Mouse (Mus musculus): Measurements from ENCODE around the gene Krtdap. TPM values are rescaled to one million over a fixed set of nuclear protein-coding genes. Genes with fewer than 3 reads are reported as not detected.
"Not testable (repeated sequence)": the region's sequence is repeated elsewhere in the genome, so short reads cannot be mapped to it uniquely, and the experiment has no call there.

The Krtdap gene
- total RNA-seq, 1 experiment, result 4.9 TPM

GRCm38 (mm10) chr7:30821532-30821931, 33.8 kb downstream of the Krtdap start:
- in situ Hi-C loops (cut with MboI; ENCODE audit: low sequenced_read_pairs in 2 of 2, unreplicated experiment in 2 of 2), result no loop called here
- no peaks in the 10 kb centered on the region for H3K36me3 ChIP-seq (ENCODE audit: control insufficient read depth, insufficient read depth, low read length, poor library complexity, severe bottlenecking)
- H3K27ac ChIP-seq (ENCODE audit: insufficient read depth, low read depth, low read length, poor library complexity, severe bottlenecking), result no peak overlapping the region
- no peak for DNase-seq (ENCODE audit: low read depth, low spot score)
- no peak overlapping the region for H3K9ac ChIP-seq (ENCODE audit: insufficient read depth, low read depth, low read length, poor library complexity, severe bottlenecking)
- TF ChIP-seq MAFK (IDR thresholded peaks at IDR 0.05; ENCODE audit: insufficient read depth, low read depth, low read length) (no peak), ZC3H11A (IDR thresholded peaks at IDR 0.05; ENCODE audit: borderline replicate concordance, low read depth, low read length) (no peak), CHD2 (IDR thresholded peaks at IDR 0.05; ENCODE audit: low read depth, low read length) (no peak), HCFC1 (IDR thresholded peaks at IDR 0.05; ENCODE audit: borderline replicate concordance, insufficient read depth, low read length) (no peak), ZNF384 (IDR thresholded peaks at IDR 0.05; ENCODE audit: low read depth, low read length) (no peak)
- no peaks in the 10 kb centered on the region for H3K9me3 ChIP-seq (ENCODE audit: control insufficient read depth, insufficient read depth, low read depth, low read length)
- no peak overlapping the region for H3K4me3 ChIP-seq (ENCODE audit: insufficient read depth in 1 of 2, low read depth in 1 of 2, low read length in 2 of 2, poor library complexity in 1 of 2, severe bottlenecking in 1 of 2)
- H3K4me1 ChIP-seq (ENCODE audit: control insufficient read depth in 2 of 2, insufficient read depth in 2 of 2, low read length in 2 of 2, poor library complexity in 1 of 2), result peaks cover 0 to 12% of the 10 kb centered on the region in 2 experiments; a peak in 2 of 4 replicates

GRCm38 (mm10) chr7:30823675-30824074, 36.0 kb downstream of the Krtdap start, which contains the start of gene Ffar2:
Ffar2 (minus strand) TSS chr7:30823775.
- in situ Hi-C loops (cut with MboI; ENCODE audit: low sequenced_read_pairs in 2 of 2, unreplicated experiment in 2 of 2), result no loop called here
- no peak within 1 kb of the TSS for H3K9ac ChIP-seq (ENCODE audit: insufficient read depth, low read depth, low read length, poor library complexity, severe bottlenecking)
- TF ChIP-seq MAFK (IDR thresholded peaks at IDR 0.05; ENCODE audit: insufficient read depth, low read depth, low read length) (no peak), ZNF384 (IDR thresholded peaks at IDR 0.05; ENCODE audit: low read depth, low read length) (no peak), HCFC1 (IDR thresholded peaks at IDR 0.05; ENCODE audit: borderline replicate concordance, insufficient read depth, low read length) (no peak), ZC3H11A (IDR thresholded peaks at IDR 0.05; ENCODE audit: borderline replicate concordance, low read depth, low read length) (no peak), CHD2 (IDR thresholded peaks at IDR 0.05; ENCODE audit: low read depth, low read length) (no peak)
- no peak within 1 kb of the TSS for H3K27ac ChIP-seq (ENCODE audit: insufficient read depth, low read depth, low read length, poor library complexity, severe bottlenecking)
- H3K4me1 ChIP-seq (ENCODE audit: control insufficient read depth in 2 of 2, insufficient read depth in 2 of 2, low read length in 2 of 2, poor library complexity in 1 of 2), result peaks cover 0 to 15% of the 10 kb centered on the region in 2 experiments; a peak in 2 of 4 replicates
- no peaks in the 10 kb centered on the region for H3K36me3 ChIP-seq (ENCODE audit: control insufficient read depth, insufficient read depth, low read length, poor library complexity, severe bottlenecking)
- H3K9me3 ChIP-seq (ENCODE audit: control insufficient read depth, insufficient read depth, low read depth, low read length), result no peaks in the 10 kb centered on the region
- no peak within 1 kb of the TSS for H3K4me3 ChIP-seq (ENCODE audit: insufficient read depth in 1 of 2, low read depth in 1 of 2, low read length in 2 of 2, poor library complexity in 1 of 2, severe bottlenecking in 1 of 2)
- no peak for DNase-seq (ENCODE audit: low read depth, low spot score)

GRCm38 (mm10) chr7:30824306-30824705, 36.6 kb downstream of the Krtdap start:
- in situ Hi-C loops (cut with MboI; ENCODE audit: low sequenced_read_pairs in 2 of 2, unreplicated experiment in 2 of 2), result no loop called here
- Histone ChIP-seq H3K27ac (ENCODE audit: insufficient read depth, low read depth, low read length, poor library complexity, severe bottlenecking) (no peak overlapping the region), H3K4me1 (ENCODE audit: control insufficient read depth in 2 of 2, insufficient read depth in 2 of 2, low read length in 2 of 2, poor library complexity in 1 of 2) (peaks cover 1 to 14% of the 10 kb centered on the region in 2 experiments; a peak in 2 of 4 replicates), H3K9ac (ENCODE audit: insufficient read depth, low read depth, low read length, poor library complexity, severe bottlenecking) (no peak overlapping the region), H3K4me3 (ENCODE audit: insufficient read depth in 1 of 2, low read depth in 1 of 2, low read length in 2 of 2, poor library complexity in 1 of 2, severe bottlenecking in 1 of 2) (no peak overlapping the region), H3K9me3 (ENCODE audit: control insufficient read depth, insufficient read depth, low read depth, low read length) (no peaks in the 10 kb centered on the region), H3K36me3 (ENCODE audit: control insufficient read depth, insufficient read depth, low read length, poor library complexity, severe bottlenecking) (no peaks in the 10 kb centered on the region)
- DNase-seq (ENCODE audit: low read depth, low spot score), result no peak
- TF ChIP-seq CHD2 (IDR thresholded peaks at IDR 0.05; ENCODE audit: low read depth, low read length) (no peak), ZNF384 (IDR thresholded peaks at IDR 0.05; ENCODE audit: low read depth, low read length) (no peak), ZC3H11A (IDR thresholded peaks at IDR 0.05; ENCODE audit: borderline replicate concordance, low read depth, low read length) (no peak), HCFC1 (IDR thresholded peaks at IDR 0.05; ENCODE audit: borderline replicate concordance, insufficient read depth, low read length) (no peak)

- Histone ChIP-seq H3K4me3 (ENCODE audit: insufficient read depth in 1 of 2, low read depth in 1 of 2, low read length in 2 of 2, poor library complexity in 1 of 2, severe bottlenecking in 1 of 2) (no peak overlapping the region), H3K9me3 (ENCODE audit: control insufficient read depth, insufficient read depth, low read depth, low read length) (no peaks in the 10 kb centered on the region), H3K36me3 (ENCODE audit: control insufficient read depth, insufficient read depth, low read length, poor library complexity, severe bottlenecking) (no peaks in the 10 kb centered on the region), H3K4me1 (ENCODE audit: control insufficient read depth in 2 of 2, insufficient read depth in 2 of 2, low read length in 2 of 2, poor library complexity in 1 of 2) (peaks cover 2 to 6% of the 10 kb centered on the region in 2 experiments; a peak in 2 of 4 replicates), H3K9ac (ENCODE audit: insufficient read depth, low read depth, low read length, poor library complexity, severe bottlenecking) (no peak overlapping the region), H3K27ac (ENCODE audit: insufficient read depth, low read depth, low read length, poor library complexity, severe bottlenecking) (no peak overlapping the region)
- TF ChIP-seq CHD2 (IDR thresholded peaks at IDR 0.05; ENCODE audit: low read depth, low read length), result no peak
- no peak for TF ChIP-seq ZNF384 (IDR thresholded peaks at IDR 0.05; ENCODE audit: low read depth, low read length)
- no peak for TF ChIP-seq ZC3H11A (IDR thresholded peaks at IDR 0.05; ENCODE audit: borderline replicate concordance, low read depth, low read length)
- TF ChIP-seq HCFC1 (IDR thresholded peaks at IDR 0.05; ENCODE audit: borderline replicate concordance, insufficient read depth, low read length), result no peak
- TF ChIP-seq MAFK (IDR thresholded peaks at IDR 0.05; ENCODE audit: insufficient read depth, low read depth, low read length), result no peak
- in situ Hi-C loops (cut with MboI; ENCODE audit: low sequenced_read_pairs in 2 of 2, unreplicated experiment in 2 of 2), result no loop called here
- no peak for DNase-seq (ENCODE audit: low read depth, low spot score)
Observed at GRCm38 (mm10) chr7:30826660-30827059, 39.0 kb downstream of the Krtdap start.

- H3K27ac ChIP-seq (ENCODE audit: insufficient read depth, low read depth, low read length, poor library complexity, severe bottlenecking); H3K9me3 ChIP-seq (ENCODE audit: control insufficient read depth, insufficient read depth, low read depth, low read length); H3K36me3 ChIP-seq (ENCODE audit: control insufficient read depth, insufficient read depth, low read length, poor library complexity, severe bottlenecking); in situ Hi-C loops (cut with MboI; ENCODE audit: low sequenced_read_pairs in 2 of 2, unreplicated experiment in 2 of 2); DNase-seq (ENCODE audit: low read depth, low spot score); H3K9ac ChIP-seq (ENCODE audit: insufficient read depth, low read depth, low read length, poor library complexity, severe bottlenecking); H3K4me1 ChIP-seq (ENCODE audit: control insufficient read depth in 2 of 2, insufficient read depth in 2 of 2, low read length in 2 of 2, poor library complexity in 1 of 2); H3K4me3 ChIP-seq (ENCODE audit: insufficient read depth in 1 of 2, low read depth in 1 of 2, low read length in 2 of 2, poor library complexity in 1 of 2, severe bottlenecking in 1 of 2): not testable (repeated sequence)
Observed at GRCm38 (mm10) chr7:30828871-30829270, 41.2 kb downstream of the Krtdap start.
